Mouse (Mus musculus) retina, embryonic 14.5 days (tissue): Measurements from ENCODE around the gene Psmc5.

Experiments used
- DNase-seq: peaks from one replicate; pipeline ENCODE4 v3.0.0-alpha.2; 2015; ENCODE audit warnings: low spot score

The Psmc5 gene

GRCm38 (mm10) chr11:106307432-106307831 is 51.5 kb downstream of the Psmc5 start:
- no peak for DNase-seq

DNA sequence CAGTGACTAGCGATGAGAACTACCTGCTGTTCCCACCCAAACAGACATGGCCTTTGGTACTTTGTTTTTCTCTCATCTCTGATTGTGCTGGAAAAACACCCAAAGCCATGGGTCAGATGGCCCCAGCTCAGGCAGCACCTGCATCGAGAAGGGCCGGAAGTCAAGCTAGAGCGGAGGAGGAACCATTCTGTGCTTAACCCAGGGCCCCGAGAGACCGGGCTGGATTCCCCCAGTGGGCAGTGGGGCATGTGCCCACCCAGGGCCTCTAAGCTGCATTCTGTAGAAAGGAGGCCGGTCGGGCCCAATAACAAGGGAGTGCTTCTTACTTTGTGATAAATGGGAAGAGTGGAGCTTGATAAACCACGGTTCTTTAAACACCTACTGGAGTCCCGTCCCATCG is 52.2 kb downstream of the Psmc5 start:
- no peak for DNase-seq

DNA sequence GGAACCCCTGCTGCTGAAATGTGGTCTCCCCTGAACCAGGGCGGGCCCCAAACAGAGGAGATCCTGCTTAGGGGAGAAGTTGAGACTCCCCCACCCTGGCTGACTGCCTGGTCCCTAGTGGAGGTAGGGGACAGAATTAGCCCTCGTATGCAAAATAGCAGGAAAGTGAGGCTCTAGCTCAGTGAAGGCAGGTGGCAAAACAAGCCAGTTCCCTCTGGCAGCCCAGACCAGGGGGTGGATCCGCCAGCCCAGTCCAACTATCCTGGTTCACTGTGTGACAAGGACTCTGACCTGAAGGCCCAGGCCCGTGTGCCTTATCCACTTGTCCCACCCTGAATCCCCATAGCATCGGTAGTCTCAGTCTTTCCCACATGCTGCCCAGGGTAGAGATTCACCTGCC is 54.2 kb downstream of the Psmc5 start:
- DNase-seq, result no peak
